Mouse (Mus musculus): ENCODE results near the gene Ppfibp2.

- TF ChIP-seq GATA1 (IDR thresholded peaks at IDR 0.05; ENCODE audit: borderline replicate concordance, low read length) (no peak), FLI1 (IDR thresholded peaks at IDR 0.05; ENCODE audit: low read length) (no peak)
Observed at GRCm38 (mm10) chr7:107568971-107569370, 26.0 kb upstream of the Ppfibp2 start.
